Mouse (Mus musculus): ENCODE measurements around the gene Gm28230.

GRCm38 (mm10) chr2:74734996-74735811 lies 8.7 kb downstream of the Gm28230 start:
- TF ChIP-seq CTCF (IDR thresholded peaks at IDR 0.05), result no peak
- no peak for TF ChIP-seq POLR2A (IDR thresholded peaks at IDR 0.05; ENCODE audit: insufficient read depth, low read depth, low read length)
